Mouse (Mus musculus): ENCODE measurements around the gene Tmod1.

DNA sequence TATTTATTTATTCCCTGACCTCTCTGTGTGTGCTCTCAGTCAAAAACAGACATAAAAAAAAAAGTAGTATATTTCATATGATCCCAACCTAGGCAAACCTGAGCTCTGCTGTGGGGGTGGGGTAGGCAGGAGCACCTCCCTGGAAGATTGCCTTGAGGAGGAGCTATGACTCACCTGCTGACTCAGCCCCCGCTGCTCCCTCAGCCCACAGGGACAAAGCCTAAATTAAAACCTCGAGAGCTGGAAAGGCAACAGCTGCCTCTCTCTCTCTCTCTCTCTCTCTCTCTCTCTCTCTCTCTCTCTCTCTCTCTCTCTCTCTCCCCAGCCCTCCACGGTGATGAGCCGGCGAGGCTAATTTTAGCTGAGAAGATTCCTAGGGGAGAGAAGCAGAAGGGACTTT is 49.1 kb downstream of the Tmod1 start:
- TF ChIP-seq EP300 (IDR thresholded peaks at IDR 0.05; ENCODE audit: low read depth), result no peak
- TF ChIP-seq CTCF (IDR thresholded peaks at IDR 0.05; ENCODE audit: low read depth), result no peak
